Mouse (Mus musculus) G1E (cell line): Measurements from ENCODE around the gene Endod1. TPM values are rescaled to one million over a fixed set of nuclear protein-coding genes. Genes with fewer than 3 reads are reported as not detected.

Source experiments
- ATAC-seq: 2 replicates; pipeline ENCODE4 v1.8.0; 2016; ENCODE audit warnings: mild to moderate bottlenecking; ENCODE audit not compliant: insufficient number of reproducible peaks, poor library complexity, low FRiP score, severe bottlenecking; ENCODE audit errors: extremely low read depth
- DNase-seq: peaks from one replicate; pipeline ENCODE4 v3.0.0; 2012; ENCODE audit warnings: low spot score
- H3K27me3 ChIP-seq: 2 replicates; pipeline ENCODE4 v1.6.1; 2012; ENCODE audit warnings: mild to moderate bottlenecking, low read length, inconsistent platforms; ENCODE audit not compliant: insufficient read depth
- H3K36me3 ChIP-seq: replicated peaks from 2 replicates; pipeline ENCODE3; 2012; ENCODE audit warnings: mild to moderate bottlenecking, inconsistent platforms
- H3K4me1 ChIP-seq: 2 replicates; pipeline ENCODE4 v1.6.1; 2012; ENCODE audit warnings: low read depth, low read length, inconsistent platforms, mixed read lengths; ENCODE audit not compliant: insufficient read depth
- H3K4me3 ChIP-seq: 2 replicates; pipeline ENCODE4 v1.5.1; 2012; ENCODE audit warnings: low read depth, mild to moderate bottlenecking, inconsistent platforms, low read length, moderate library complexity, mixed read lengths
- H3K9me3 ChIP-seq: replicated peaks from 2 replicates; pipeline ENCODE4 v1.6.1; 2012; ENCODE audit warnings: inconsistent platforms
- CTCF ChIP-seq: IDR thresholded peaks from 2 replicates; pipeline ENCODE4 v1.5.1; 2012; ENCODE audit warnings: low read depth, low read length, inconsistent platforms, mixed read lengths
- GATA1 ChIP-seq: IDR thresholded peaks from 2 replicates; pipeline ENCODE4 v1.6.1; 2012; ENCODE audit warnings: borderline replicate concordance, low read length, inconsistent platforms, mixed read lengths
- GATA2 ChIP-seq: IDR thresholded peaks from 2 replicates; pipeline ENCODE4 v1.6.1; 2012; ENCODE audit warnings: low read depth, low read length, inconsistent platforms, borderline replicate concordance
- POLR2AphosphoS5 ChIP-seq: IDR thresholded peaks from 2 replicates; pipeline ENCODE4 v1.6.1; 2012; ENCODE audit warnings: low read depth, low read length, inconsistent platforms; ENCODE audit not compliant: insufficient replicate concordance
- TAL1 ChIP-seq: conservative IDR thresholded peaks from 2 replicates; pipeline ENCODE4 v1.6.1; 2012; ENCODE audit warnings: low read depth, low read length, inconsistent platforms, mixed read lengths
- polyA plus RNA-seq: library from polyadenylated mRNA; stranded (reverse); fragments of >175 nt; gene quantifications from 2 replicates; pipeline ENCODE4 v1.2.3, GENCODE M21; 2012
- total RNA-seq, 2 experiments: library from RNA; stranded (forward) in 1 of 2; stranded (reverse) in 1 of 2; fragments of 200-1000 nt in 1 of 2; fragments of >200 nt in 1 of 2; fragmentation: Nextera tagmentation in 1 of 2; gene quantifications; 2 replicates each; pipeline ENCODE4 v1.2.3; 2014 to 2017

Gene Endod1
- total RNA-seq (2014; fragmentation: Nextera tagmentation) = 2.2 and 26.7 TPM in 2 replicates
- total RNA-seq (2017) = 6.1 and 7.5 TPM in 2 replicates
- 5.1 and 5.7 TPM in 2 replicates for polyA plus RNA-seq

- peak; percentile 27 for DNase-seq
- Histone ChIP-seq H3K27me3 (no peaks in the 10 kb centered on the region), H3K4me3 (peak within 1 kb of the TSS; percentile 84), H3K9me3 (no peaks in the 10 kb centered on the region), H3K36me3 (peaks cover 41% of the 10 kb centered on the region), H3K4me1 (peaks cover 60% of the 10 kb centered on the region)
- no peak for TF ChIP-seq GATA2
- TF ChIP-seq GATA1 = no peak
- no peak for TF ChIP-seq CTCF
- TF ChIP-seq POLR2AphosphoS5 = no peak
- TF ChIP-seq TAL1 = no peak
- ATAC-seq = no peak
These were observed at the start of gene Endod1 for GRCm38 (mm10) chr9:14381353-14382055. Endod1 (minus strand) TSS chr9:14381507.

GRCm38 (mm10) chr9:14409153-14409552 is 27.8 kb upstream of the Endod1 start:
- Histone ChIP-seq H3K4me1 (peaks cover 27% of the 10 kb centered on the region), H3K4me3 (no peak overlapping the region), H3K27me3 (no peaks in the 10 kb centered on the region), H3K9me3 (no peaks in the 10 kb centered on the region), H3K36me3 (no peaks in the 10 kb centered on the region)
- ATAC-seq (no peak), DNase-seq (no peak)
- TF ChIP-seq GATA2 (no peak), CTCF (no peak), TAL1 (no peak), GATA1 (no peak), POLR2AphosphoS5 (no peak)

GRCm38 (mm10) chr9:14408044-14408443 is 26.7 kb upstream of the Endod1 start:
- Histone ChIP-seq H3K36me3 (no peaks in the 10 kb centered on the region), H3K4me1 (peaks cover 27% of the 10 kb centered on the region), H3K4me3 (no peak overlapping the region; the same call in 1 of the 2 replicates), H3K9me3 (no peaks in the 10 kb centered on the region), H3K27me3 (no peaks in the 10 kb centered on the region)
- DNase-seq (no peak), ATAC-seq (peak; percentile 28; the same call in 1 of the 2 replicates)
- TF ChIP-seq TAL1 = no peak
- no peak for TF ChIP-seq GATA1
- TF ChIP-seq CTCF = no peak
- TF ChIP-seq POLR2AphosphoS5 = no peak
- no peak for TF ChIP-seq GATA2

- Histone ChIP-seq H3K36me3 (no peaks in the 10 kb centered on the region), H3K4me1 (peaks cover 28% of the 10 kb centered on the region), H3K27me3 (no peaks in the 10 kb centered on the region), H3K9me3 (no peaks in the 10 kb centered on the region), H3K4me3 (no peak overlapping the region)
- TF ChIP-seq CTCF (no peak), POLR2AphosphoS5 (no peak), TAL1 (no peak)
- no peak for ATAC-seq
- DNase-seq = no peak
These were observed 24.7 kb upstream of the Endod1 start for GRCm38 (mm10) chr9:14406056-14406455.

GRCm38 (mm10) chr9:14402099-14402498 is 20.8 kb upstream of the Endod1 start:
- DNase-seq (no peak), ATAC-seq (no peak)
- TF ChIP-seq GATA2 (no peak), POLR2AphosphoS5 (no peak), CTCF (no peak), GATA1 (no peak), TAL1 (no peak)
- peaks cover 38% of the 10 kb centered on the region for H3K4me1 ChIP-seq
- H3K9me3 ChIP-seq = no peaks in the 10 kb centered on the region
- H3K4me3 ChIP-seq = no peak overlapping the region
- H3K36me3 ChIP-seq = no peaks in the 10 kb centered on the region
- no peaks in the 10 kb centered on the region for H3K27me3 ChIP-seq

GRCm38 (mm10) chr9:14400392-14400791 is 19.1 kb upstream of the Endod1 start:
- Histone ChIP-seq H3K4me3 (no peak overlapping the region), H3K9me3 (no peaks in the 10 kb centered on the region), H3K36me3 (no peaks in the 10 kb centered on the region), H3K27me3 (no peaks in the 10 kb centered on the region), H3K4me1 (peaks cover 47% of the 10 kb centered on the region)
- no peak for TF ChIP-seq GATA2
- TF ChIP-seq CTCF = no peak
- no peak for TF ChIP-seq GATA1
- no peak; the same call in 1 of the 2 replicates for TF ChIP-seq TAL1
- DNase-seq = no peak
- no peak for ATAC-seq

- TF ChIP-seq TAL1 (no peak), GATA2 (no peak), GATA1 (no peak), POLR2AphosphoS5 (no peak), CTCF (no peak)
- peaks cover 62% of the 10 kb centered on the region for H3K4me1 ChIP-seq
- no peaks in the 10 kb centered on the region for H3K36me3 ChIP-seq
- H3K4me3 ChIP-seq = no peak overlapping the region
- DNase-seq (no peak), ATAC-seq (no peak)
- H3K27me3 ChIP-seq = no peaks in the 10 kb centered on the region
- no peaks in the 10 kb centered on the region for H3K9me3 ChIP-seq
These were observed 17.6 kb upstream of the Endod1 start for GRCm38 (mm10) chr9:14398946-14399345.
